Mouse (Mus musculus) cerebellum, adult 11-12 months (tissue): Measurements from ENCODE around the gene Pth.

Experiments used
- DNase-seq: peaks from one replicate; pipeline ENCODE4 v3.0.0; 2022

The Pth gene

GRCm38 (mm10) chr7:113388470-113388869 is at the start of gene Pth:
Gene Pth, minus strand, starts transcription at chr7:113388570.
- no peak for DNase-seq

DNA sequence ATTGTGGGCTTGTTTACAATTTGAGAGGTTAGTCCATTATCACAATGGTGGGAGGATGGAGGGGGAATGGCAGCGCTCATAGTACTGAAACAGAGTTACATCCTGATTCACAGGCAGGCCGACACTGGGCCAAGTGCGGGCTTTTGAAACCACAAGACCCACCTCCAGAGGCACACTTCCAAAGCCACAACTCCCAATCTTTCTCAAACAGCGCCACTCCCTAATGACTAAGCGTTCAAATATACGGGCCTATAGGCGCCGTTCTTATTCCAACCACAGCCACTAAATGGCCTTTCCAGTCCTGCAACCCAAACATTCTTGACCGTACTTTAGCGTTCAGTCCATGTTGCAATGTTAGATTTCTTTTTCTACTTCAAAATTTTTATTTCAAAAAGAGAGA is 47.9 kb upstream of the Pth start:
- no peak for DNase-seq

GRCm38 (mm10) chr7:113434286-113434685 is 45.9 kb upstream of the Pth start:
- peak; percentile 4 for DNase-seq

- no peak for DNase-seq
These were observed 45.1 kb upstream of the Pth start for GRCm38 (mm10) chr7:113433451-113433850.

- no peak for DNase-seq
These were observed 44.5 kb upstream of the Pth start for GRCm38 (mm10) chr7:113432891-113433290.

DNA sequence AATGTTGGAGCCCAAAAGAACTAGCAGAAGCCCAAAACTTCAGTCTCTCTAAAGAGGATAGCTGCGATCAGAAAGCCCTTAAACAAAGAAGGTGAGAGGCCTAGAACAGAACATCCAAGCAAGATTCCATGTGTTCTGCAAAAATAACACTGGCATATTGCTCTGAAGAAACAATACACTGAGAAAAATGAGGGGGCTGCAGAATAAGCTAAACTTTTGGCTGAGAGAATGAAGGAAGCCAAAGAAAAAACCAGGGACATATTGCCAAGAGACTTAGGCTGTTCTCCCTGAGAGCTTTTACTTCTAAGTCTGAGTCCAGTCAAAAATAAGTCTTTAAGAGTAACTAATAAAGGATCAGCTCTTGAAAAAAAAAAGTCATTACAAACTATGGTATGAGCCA is 32.4 kb upstream of the Pth start:
- DNase-seq, result no peak

- DNase-seq, result no peak
These were observed 30.9 kb upstream of the Pth start for GRCm38 (mm10) chr7:113419070-113419782.

DNA sequence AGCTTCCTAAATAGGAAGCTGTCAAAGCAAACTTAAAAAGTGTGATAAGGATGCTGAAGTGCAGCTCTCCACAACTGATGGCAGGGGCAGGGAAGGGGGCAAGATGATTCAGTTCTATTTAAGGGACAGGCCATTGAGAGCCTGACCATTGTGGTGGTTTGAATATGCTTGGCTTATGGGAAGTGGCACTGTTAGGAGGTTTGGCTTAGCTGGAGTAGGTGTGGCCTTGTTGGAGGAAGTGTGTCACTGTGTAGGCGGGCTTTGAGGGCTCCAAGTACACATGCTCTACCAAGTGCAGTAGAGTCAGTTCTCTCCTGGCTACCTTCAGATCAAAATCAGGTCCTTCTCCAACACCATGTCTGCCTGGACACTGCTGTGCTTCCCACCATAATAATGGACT is 28.2 kb upstream of the Pth start:
- DNase-seq, result no peak

- no peak for DNase-seq
These were observed 26.9 kb upstream of the Pth start for GRCm38 (mm10) chr7:113415256-113415655.

- DNase-seq, result no peak
These were observed 20.3 kb upstream of the Pth start for GRCm38 (mm10) chr7:113408712-113409111.

GRCm38 (mm10) chr7:113398083-113398482 is 9.7 kb upstream of the Pth start:
- DNase-seq, result no peak

DNA sequence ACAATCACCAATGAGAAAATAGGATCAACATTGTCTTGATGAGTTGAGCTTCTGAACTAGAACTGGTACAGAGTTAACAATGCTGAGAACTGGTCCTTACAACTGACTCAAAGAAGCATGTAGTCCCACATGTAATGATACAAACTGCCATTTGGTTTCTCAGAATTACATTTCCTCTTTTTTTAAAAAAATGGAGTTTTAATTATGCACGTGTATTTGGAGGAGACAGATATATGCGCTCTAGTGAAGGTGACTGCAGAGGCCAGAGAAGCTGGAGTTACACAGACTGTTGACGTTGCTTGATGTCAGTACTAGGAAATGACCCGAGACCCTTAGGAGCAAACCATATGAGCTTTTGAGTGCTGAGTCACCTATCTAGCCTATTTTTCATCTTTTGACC is 8.3 kb upstream of the Pth start:
- DNase-seq, result no peak

GRCm38 (mm10) chr7:113391619-113392018 is 3.2 kb upstream of the Pth start:
- DNase-seq, result no peak

- peak; percentile 52 for DNase-seq
These were observed 10.3 kb downstream of the Pth start for GRCm38 (mm10) chr7:113377875-113378658.

GRCm38 (mm10) chr7:113372682-113373081 is 15.7 kb downstream of the Pth start:
- no peak for DNase-seq

DNA sequence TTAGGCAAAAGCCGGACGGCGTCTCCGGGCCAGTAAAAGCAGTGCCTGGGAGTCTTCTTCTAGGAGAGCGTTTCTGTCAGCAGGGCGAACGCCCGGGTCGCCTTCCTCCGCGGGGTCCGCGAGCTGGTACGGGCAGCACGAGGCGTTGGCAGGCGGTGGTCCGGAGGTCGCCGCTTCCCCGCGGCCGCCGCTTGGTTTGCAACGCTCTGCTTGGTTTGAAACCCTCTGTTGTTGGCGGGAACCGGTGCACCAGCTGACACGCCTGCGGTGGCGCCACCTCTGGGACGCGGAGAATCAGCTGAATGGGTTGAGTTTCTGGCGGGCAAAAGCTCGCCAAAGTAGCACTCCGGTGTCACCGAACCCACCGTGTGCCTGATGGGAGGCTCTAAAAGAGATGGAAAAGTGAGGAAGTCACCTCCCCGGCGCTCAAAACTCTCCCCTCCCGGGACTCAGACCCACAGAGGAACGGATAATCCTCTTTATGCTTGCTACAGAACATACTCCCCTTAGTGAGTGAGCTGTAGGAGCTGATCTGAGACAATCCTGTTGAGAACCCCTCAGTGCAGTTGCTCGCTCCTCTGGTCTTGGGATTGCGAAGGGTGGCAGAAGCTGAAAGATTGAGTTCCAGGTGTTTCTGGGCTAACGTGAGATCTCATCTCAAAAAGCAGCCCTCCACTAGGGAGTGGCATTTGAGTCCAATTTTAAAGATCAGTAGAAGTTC is 18.6 kb downstream of the Pth start:
- no peak for DNase-seq

DNA sequence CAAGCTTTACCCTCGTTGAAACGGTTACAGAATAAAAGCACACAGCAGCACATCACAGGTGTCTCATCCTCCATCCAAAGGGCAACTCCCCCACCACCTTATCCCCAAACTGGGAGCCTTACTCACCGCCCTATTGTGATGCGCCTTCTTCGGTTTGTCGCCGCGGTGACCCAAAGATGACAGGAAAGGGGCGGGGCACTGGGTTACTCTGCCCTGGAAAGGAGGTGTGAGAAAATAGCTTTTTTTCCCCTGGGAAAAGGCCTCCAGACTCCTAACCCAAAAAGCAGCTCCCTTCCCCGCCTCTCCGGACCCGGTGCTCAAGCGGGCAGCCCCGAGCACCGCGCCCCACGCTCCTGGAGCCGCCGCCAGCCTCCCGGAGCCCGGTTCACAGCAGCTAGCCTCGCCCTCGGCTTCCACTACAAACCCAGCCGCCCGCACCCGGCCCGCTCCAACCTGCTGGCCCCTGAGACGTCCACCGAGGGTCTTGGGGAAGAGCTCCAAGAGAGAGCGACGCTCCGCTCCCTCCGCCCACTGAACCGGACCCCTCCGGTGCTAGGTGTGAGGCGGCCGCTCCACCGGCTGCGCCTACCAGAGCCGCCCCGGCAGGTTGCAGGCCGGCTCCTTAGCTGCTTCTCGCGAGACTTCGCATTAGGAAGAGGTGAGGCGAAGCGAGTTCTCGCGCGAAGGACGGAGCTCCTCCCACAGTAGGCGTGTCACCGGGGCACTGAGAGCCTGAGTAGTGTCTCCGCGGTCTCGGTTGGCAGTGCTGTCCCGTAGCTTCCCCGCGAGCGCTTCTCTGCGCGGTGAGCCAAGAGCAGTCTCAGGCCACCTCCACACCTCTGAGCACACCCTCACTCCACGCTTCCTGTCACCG is 19.4 kb downstream of the Pth start, which contains the start of gene Btbd10:
Btbd10 (minus strand) TSS at position 647 of the 874 bp plus-strand sequence.
- DNase-seq, result peak; percentile 96

GRCm38 (mm10) chr7:113367440-113367839 is 20.9 kb downstream of the Pth start:
- no peak for DNase-seq

GRCm38 (mm10) chr7:113349089-113349488 is 39.3 kb downstream of the Pth start:
- DNase-seq, result no peak

DNA sequence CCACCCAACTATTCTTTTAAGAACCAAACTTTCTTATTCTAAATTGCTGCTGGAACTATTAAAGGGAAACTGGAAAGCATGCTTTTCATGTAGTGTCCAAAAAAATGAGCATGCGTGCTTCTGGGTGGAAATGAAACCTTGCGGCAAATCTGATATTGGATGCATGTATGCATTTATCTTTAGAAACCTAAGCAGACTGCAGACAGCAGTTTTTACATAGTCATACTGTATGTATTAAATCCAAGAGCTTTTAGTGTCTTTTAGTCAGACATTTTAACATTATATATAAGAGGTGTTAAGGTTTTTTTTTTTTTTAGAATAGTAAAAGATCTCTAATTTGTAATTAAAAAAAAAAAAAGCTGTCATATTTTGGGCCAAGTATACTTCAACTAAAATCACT is 40.7 kb downstream of the Pth start:
- DNase-seq, result no peak

DNA sequence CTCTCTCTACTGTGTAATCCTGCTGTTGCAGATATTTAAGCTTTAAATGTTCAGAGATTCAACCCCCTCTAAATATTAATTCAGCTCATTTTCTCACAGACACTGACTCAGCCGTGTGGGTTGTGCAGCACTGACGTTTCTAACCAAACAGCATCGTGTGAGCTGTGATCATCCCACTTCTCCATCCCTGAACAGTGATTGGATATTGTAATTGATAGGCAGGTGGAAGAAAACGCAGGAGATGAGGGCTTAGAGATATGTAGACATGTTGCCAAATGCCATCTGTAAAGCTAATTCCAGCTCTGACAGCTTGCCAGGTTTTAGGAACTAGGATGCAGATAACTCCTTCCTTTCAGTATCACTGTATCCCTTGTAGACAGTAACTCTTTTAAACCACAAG is 41.1 kb downstream of the Pth start:
- DNase-seq, result peak; percentile 87
